Mouse (Mus musculus) kidney, adult 2 months (tissue): ENCODE results near the gene Tcf20.

Experiments used
- CTCF ChIP-seq: fragments of 200-500 bp; conservative IDR thresholded peaks from 2 replicates; pipeline ENCODE4 v1.5.1; 2011; ENCODE audit warnings: low read depth, mild to moderate bottlenecking, control low read depth, low read length, moderate library complexity, mixed read lengths; ENCODE audit not compliant: insufficient read depth, insufficient read length
- POLR2A ChIP-seq: fragments of 200-500 bp; IDR thresholded peaks from one replicate; pipeline ENCODE4 v1.6.1; 2011; ENCODE audit warnings: low read depth, low read length, control low read depth

GRCm38 (mm10) chr15:82927057-82927456 lies 60.6 kb downstream of the Tcf20 start:
- TF ChIP-seq POLR2A, result no peak
- TF ChIP-seq CTCF, result no peak
